ENCODE assay signal across 9 mouse cellular contexts in genomic region chr11:93503469-93503868, GRCm38 (mm10).
A peak's percentile ranks its signal among the peaks of the same experiment; 100 is the strongest.
DNase-seq lines count a peak whose midpoint lies in the region; ATAC-seq and TF ChIP-seq lines count a peak whose summit lies in the region.
"Had no signal": no experiment of that assay in that cellular context is flagged by ENCODE, and none has a peak within 500 bp of the region (broad histone marks: within the 10 kb centered on the region; RNA-seq: fewer than 3 reads in every experiment).

No protein-coding gene starts in this region.

- peak; percentile 62 for TF ChIP-seq CTCF in gastrocnemius, adult 2 months (IDR thresholded peaks at IDR 0.05)
- TF ChIP-seq CTCF in testis, adult 2 months (IDR thresholded peaks at IDR 0.05; ENCODE audit: control insufficient read depth, insufficient read depth, insufficient replicate concordance, low read depth, low read length) = peak; percentile 34; the same call in 1 of the 2 replicates

- H3K4me1 ChIP-seq in testis, adult 2 months (ENCODE audit: control insufficient read depth, insufficient read depth, low read length) = no peaks in the 10 kb centered on the region

- DNase-seq in gastrocnemius, adult 2 months = peak; percentile 18
- no peak for DNase-seq in gastrocnemius, postnatal 25 days
- no peak for DNase-seq in testis, postnatal 14 days (ENCODE audit: low spot score)
- DNase-seq in kidney, postnatal 14 days = peak; percentile 11
- peak; percentile 62 for DNase-seq in thymus, postnatal 4 days
- DNase-seq in layer of hippocampus, postnatal 14 days (ENCODE audit: low spot score in 2 of 2) = no peak

- TF ChIP-seq POLR2A in testis, adult 2 months (IDR thresholded peaks at IDR 0.05; ENCODE audit: control insufficient read depth, low read depth, low read length) = no peak

- no peaks in the 10 kb centered on the region for H3K36me3 ChIP-seq in testis, adult 2 months (ENCODE audit: control insufficient read depth, insufficient read depth, low read length)
- H3K36me3 ChIP-seq: G1E had no signal

- ATAC-seq in activated CD4-positive, CD25-positive, alpha-beta regulatory T cell, adult 4 months = no peak

- no peak overlapping the region for H3K4me3 ChIP-seq in gastrocnemius, adult 2 months
- H3K4me3 ChIP-seq in testis, adult 2 months (ENCODE audit: control insufficient read depth, low read depth, low read length) = no peak overlapping the region

- intact Hi-C loops in gastrocnemius, adult 2 months (cut with DNase I) = no loop called here

- no peaks in the 10 kb centered on the region for H3K27me3 ChIP-seq in testis, adult 2 months (ENCODE audit: control insufficient read depth, insufficient read depth, low read length)

- no peak overlapping the region for H3K27ac ChIP-seq in gastrocnemius, adult 2 months
- no peak overlapping the region for H3K27ac ChIP-seq in testis, adult 2 months (ENCODE audit: control insufficient read depth, insufficient read depth, low read depth, low read length)

Comparison
In these comparisons a context has a peak if more than half of its experiments do, and no peak if none do; other contexts are left out.
1. DNase-seq: peak in gastrocnemius, adult 2 months (single experiment), kidney, postnatal 14 days (single experiment) and thymus, postnatal 4 days (single experiment); none in gastrocnemius, postnatal 25 days (single experiment), testis, postnatal 14 days (single experiment) and layer of hippocampus, postnatal 14 days (0 of 2).